Mouse (Mus musculus) G1E (cell line): Measurements from ENCODE around the gene 4930539E08Rik. TPM values are rescaled to one million over a fixed set of nuclear protein-coding genes. Genes with fewer than 3 reads are reported as not detected.

Experiments
- ATAC-seq: 2 replicates; pipeline ENCODE4 v1.8.0; 2016; ENCODE audit warnings: mild to moderate bottlenecking; ENCODE audit not compliant: insufficient number of reproducible peaks, poor library complexity, low FRiP score, severe bottlenecking; ENCODE audit errors: extremely low read depth
- DNase-seq: peaks from one replicate; pipeline ENCODE4 v3.0.0; 2012; ENCODE audit warnings: low spot score
- H3K27me3 ChIP-seq: 2 replicates; pipeline ENCODE4 v1.6.1; 2012; ENCODE audit warnings: mild to moderate bottlenecking, low read length, inconsistent platforms; ENCODE audit not compliant: insufficient read depth
- H3K36me3 ChIP-seq: replicated peaks from 2 replicates; pipeline ENCODE3; 2012; ENCODE audit warnings: mild to moderate bottlenecking, inconsistent platforms
- H3K4me1 ChIP-seq: 2 replicates; pipeline ENCODE4 v1.6.1; 2012; ENCODE audit warnings: low read depth, low read length, inconsistent platforms, mixed read lengths; ENCODE audit not compliant: insufficient read depth
- H3K4me3 ChIP-seq: 2 replicates; pipeline ENCODE4 v1.5.1; 2012; ENCODE audit warnings: low read depth, mild to moderate bottlenecking, inconsistent platforms, low read length, moderate library complexity, mixed read lengths
- H3K9me3 ChIP-seq: replicated peaks from 2 replicates; pipeline ENCODE4 v1.6.1; 2012; ENCODE audit warnings: inconsistent platforms
- CTCF ChIP-seq: IDR thresholded peaks from 2 replicates; pipeline ENCODE4 v1.5.1; 2012; ENCODE audit warnings: low read depth, low read length, inconsistent platforms, mixed read lengths
- GATA1 ChIP-seq: IDR thresholded peaks from 2 replicates; pipeline ENCODE4 v1.6.1; 2012; ENCODE audit warnings: borderline replicate concordance, low read length, inconsistent platforms, mixed read lengths
- GATA2 ChIP-seq: IDR thresholded peaks from 2 replicates; pipeline ENCODE4 v1.6.1; 2012; ENCODE audit warnings: low read depth, low read length, inconsistent platforms, borderline replicate concordance
- POLR2AphosphoS5 ChIP-seq: IDR thresholded peaks from 2 replicates; pipeline ENCODE4 v1.6.1; 2012; ENCODE audit warnings: low read depth, low read length, inconsistent platforms; ENCODE audit not compliant: insufficient replicate concordance
- TAL1 ChIP-seq: conservative IDR thresholded peaks from 2 replicates; pipeline ENCODE4 v1.6.1; 2012; ENCODE audit warnings: low read depth, low read length, inconsistent platforms, mixed read lengths
- polyA plus RNA-seq: library from polyadenylated mRNA; stranded (reverse); fragments of >175 nt; gene quantifications from 2 replicates; pipeline ENCODE4 v1.2.3, GENCODE M21; 2012
- total RNA-seq, 2 experiments: library from RNA; stranded (forward) in 1 of 2; stranded (reverse) in 1 of 2; fragments of 200-1000 nt in 1 of 2; fragments of >200 nt in 1 of 2; fragmentation: Nextera tagmentation in 1 of 2; gene quantifications; 2 replicates each; pipeline ENCODE4 v1.2.3; 2014 to 2017

4930539E08Rik gene
- total RNA-seq (2014; fragmentation: Nextera tagmentation) (not detected in 2 replicates), total RNA-seq (2017) (0.11 and 0.12 TPM in 2 replicates), polyA plus RNA-seq (not detected in 2 replicates)

- Histone ChIP-seq H3K9me3 (no peaks in the 10 kb centered on the region), H3K4me3 (no peak within 1 kb of the TSS), H3K36me3 (no peaks in the 10 kb centered on the region), H3K4me1 (peaks cover 2% of the 10 kb centered on the region; the same call in 1 of the 2 replicates), H3K27me3 (peaks cover 32% of the 10 kb centered on the region)
- no peak for DNase-seq
- no peak for ATAC-seq
- TF ChIP-seq TAL1 = no peak
- TF ChIP-seq CTCF = no peak
- no peak for TF ChIP-seq POLR2AphosphoS5
- TF ChIP-seq GATA2 = no peak
- no peak for TF ChIP-seq GATA1
These were observed at the start of gene 4930539E08Rik for GRCm38 (mm10) chr17:28915060-28915628. TSS of gene 4930539E08Rik (minus strand) at chr17:28915324.

- ATAC-seq (no peak), DNase-seq (no peak)
- Histone ChIP-seq H3K4me3 (no peak overlapping the region), H3K27me3 (no peaks in the 10 kb centered on the region), H3K4me1 (peaks cover 18% of the 10 kb centered on the region; the same call in 1 of the 2 replicates), H3K36me3 (peaks cover 95% of the 10 kb centered on the region), H3K9me3 (no peaks in the 10 kb centered on the region)
- TF ChIP-seq TAL1 (no peak), GATA2 (no peak), GATA1 (no peak), CTCF (no peak), POLR2AphosphoS5 (no peak)
These were observed 46.5 kb upstream of the 4930539E08Rik start for GRCm38 (mm10) chr17:28961596-28961995.

GRCm38 (mm10) chr17:28960597-28960996 lies 45.5 kb upstream of the 4930539E08Rik start:
- Histone ChIP-seq H3K9me3 (0 out of 2 replicates have a peak, but pooled peaks cover 2% of the 10 kb centered on the region), H3K4me1 (peaks cover 16% of the 10 kb centered on the region; the same call in 1 of the 2 replicates), H3K36me3 (peaks cover 92% of the 10 kb centered on the region), H3K4me3 (no peak overlapping the region), H3K27me3 (no peaks in the 10 kb centered on the region)
- no peak for DNase-seq
- TF ChIP-seq CTCF (no peak), TAL1 (no peak), GATA2 (no peak), GATA1 (no peak), POLR2AphosphoS5 (no peak)
- ATAC-seq = no peak

- TF ChIP-seq CTCF (no peak), GATA2 (no peak), POLR2AphosphoS5 (no peak), TAL1 (no peak), GATA1 (no peak)
- H3K36me3 ChIP-seq = peaks cover 43% of the 10 kb centered on the region
- no peak overlapping the region; the same call in 1 of the 2 replicates for H3K4me3 ChIP-seq
- peaks cover 45% of the 10 kb centered on the region for H3K4me1 ChIP-seq
- H3K9me3 ChIP-seq = 0 out of 2 replicates have a peak, but pooled peaks cover 2% of the 10 kb centered on the region
- ATAC-seq = no peak
- no peaks in the 10 kb centered on the region for H3K27me3 ChIP-seq
- DNase-seq = no peak
These were observed 39.3 kb upstream of the 4930539E08Rik start for GRCm38 (mm10) chr17:28954416-28954815.

- H3K9me3 ChIP-seq = 0 out of 2 replicates have a peak, but pooled peaks cover 2% of the 10 kb centered on the region
- H3K36me3 ChIP-seq = peaks cover 33% of the 10 kb centered on the region
- ATAC-seq = no peak
- H3K4me1 ChIP-seq = peaks cover 42% of the 10 kb centered on the region
- TF ChIP-seq GATA2 (no peak), TAL1 (no peak), CTCF (no peak), POLR2AphosphoS5 (no peak), GATA1 (no peak)
- no peaks in the 10 kb centered on the region for H3K27me3 ChIP-seq
- H3K4me3 ChIP-seq = peak overlapping the region; percentile 78
- peak; percentile 26 for DNase-seq
These were observed 38.1 kb upstream of the 4930539E08Rik start for GRCm38 (mm10) chr17:28953251-28953650.

- no peak for TF ChIP-seq TAL1
- no peak for TF ChIP-seq POLR2AphosphoS5
- no peak for TF ChIP-seq GATA2
- Histone ChIP-seq H3K27me3 (0 out of 2 replicates have a peak, but pooled peaks cover under 1% of the 10 kb centered on the region), H3K4me1 (peaks cover 38% of the 10 kb centered on the region), H3K9me3 (peaks cover 6% of the 10 kb centered on the region; the same call in 1 of the 2 replicates), H3K4me3 (peak within 1 kb of the TSS; percentile 78), H3K36me3 (peaks cover 23% of the 10 kb centered on the region)
- peak; percentile 45 for ATAC-seq
- DNase-seq = peak; percentile 95
These were observed 37.0 kb upstream of the 4930539E08Rik start, which contains the start of gene Kctd20 for GRCm38 (mm10) chr17:28951831-28952799. TSS of gene Kctd20 (plus strand) at chr17:28951950.
